Mouse (Mus musculus): ENCODE results near the gene Nqo1. TPM values are rescaled to one million over a fixed set of nuclear protein-coding genes. Genes with fewer than 3 reads are reported as not detected.

Gene Nqo1
- polyA plus RNA-seq (2014; fragmentation: Illumina TruSeq; extraction: RNeasy Lipid Tissue Mini Kit (QIAGEN cat#74804); ENCODE audit: low replicate concordance) = 64.2 TPM

DNA sequence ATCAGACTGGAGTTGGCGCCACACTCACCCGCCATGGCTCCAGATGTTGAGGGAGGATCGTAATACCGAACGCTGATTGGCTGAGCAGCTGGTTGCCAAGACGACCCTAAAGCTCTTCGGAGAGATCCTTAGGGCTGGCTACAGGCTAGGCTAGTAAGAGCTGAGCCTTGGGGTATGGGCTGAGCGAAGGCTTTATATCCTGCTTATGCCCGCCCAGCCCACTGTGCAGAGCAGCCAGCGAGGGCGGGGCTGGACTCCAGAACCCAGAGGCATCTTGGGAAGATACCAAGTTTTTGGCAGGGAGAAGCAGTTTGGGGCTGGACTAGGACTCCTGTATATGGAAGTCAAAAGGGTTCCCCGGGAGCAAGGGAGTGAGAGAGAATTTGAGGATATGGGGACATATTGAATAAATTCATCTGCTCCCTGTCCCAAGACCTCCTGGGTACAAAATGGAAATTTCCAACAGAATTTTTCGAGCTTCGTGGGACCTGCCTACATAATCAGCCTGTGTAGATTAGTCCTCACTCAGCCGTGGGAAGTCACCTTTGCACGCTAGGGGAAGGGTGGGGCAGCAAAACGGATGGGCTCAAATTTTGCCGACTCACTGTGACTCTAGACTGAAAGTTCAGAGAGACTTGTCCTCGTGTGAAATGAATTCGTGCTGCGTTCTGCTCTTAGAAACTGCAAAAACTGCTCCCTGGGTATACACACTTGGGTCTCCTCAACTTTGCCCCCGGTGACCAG, at the start of gene Nqo1:
TSS of gene Nqo1 (minus strand) at position 169 of the 744 bp plus-strand sequence.

DNA sequence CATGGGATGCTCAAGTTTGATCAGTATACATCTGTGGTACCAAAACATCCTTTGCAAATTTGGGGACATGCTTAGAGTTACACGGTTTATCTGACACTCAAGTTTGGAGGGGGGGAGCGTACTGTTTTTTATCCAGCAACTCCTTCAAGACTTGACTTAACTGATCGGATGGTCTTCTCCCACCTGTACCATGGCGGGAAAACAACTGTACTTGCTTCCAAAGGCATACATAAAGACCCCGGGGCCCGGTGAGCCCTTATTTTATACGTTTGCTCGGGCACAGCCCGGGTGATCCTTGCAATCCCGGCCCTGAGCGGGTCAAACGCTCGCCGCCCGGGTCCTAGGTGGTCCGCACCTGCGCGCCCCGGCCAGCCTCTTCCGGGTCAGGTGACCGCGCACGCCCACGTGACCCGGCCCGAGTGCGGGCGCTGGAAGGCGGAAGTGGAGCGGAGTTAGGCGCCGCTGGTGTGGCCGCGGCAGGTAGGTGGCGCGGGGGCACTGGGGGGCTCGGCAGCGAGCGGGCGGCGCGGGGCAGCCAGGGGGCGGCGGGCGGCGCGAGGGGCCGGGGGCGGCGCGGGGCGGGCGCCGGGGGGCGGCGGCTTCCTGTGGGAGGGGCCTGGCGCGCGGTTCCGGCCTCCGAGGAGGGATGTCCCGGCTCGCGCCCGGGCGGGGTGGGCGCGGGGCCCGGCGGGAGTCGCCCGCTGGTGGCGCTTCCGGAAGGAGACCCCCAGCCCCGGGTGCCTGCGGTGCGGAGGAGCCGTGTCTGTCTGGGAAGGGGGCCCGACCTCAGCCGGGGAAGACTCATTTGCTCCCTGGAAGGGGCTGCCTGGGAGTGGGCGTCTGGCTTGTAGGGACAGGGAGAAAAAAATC, 33.2 kb upstream of the Nqo1 start, which contains the start of gene Wwp2:
TSS of gene Wwp2 (plus strand) at position 404 of the 870 bp plus-strand sequence.

DNA sequence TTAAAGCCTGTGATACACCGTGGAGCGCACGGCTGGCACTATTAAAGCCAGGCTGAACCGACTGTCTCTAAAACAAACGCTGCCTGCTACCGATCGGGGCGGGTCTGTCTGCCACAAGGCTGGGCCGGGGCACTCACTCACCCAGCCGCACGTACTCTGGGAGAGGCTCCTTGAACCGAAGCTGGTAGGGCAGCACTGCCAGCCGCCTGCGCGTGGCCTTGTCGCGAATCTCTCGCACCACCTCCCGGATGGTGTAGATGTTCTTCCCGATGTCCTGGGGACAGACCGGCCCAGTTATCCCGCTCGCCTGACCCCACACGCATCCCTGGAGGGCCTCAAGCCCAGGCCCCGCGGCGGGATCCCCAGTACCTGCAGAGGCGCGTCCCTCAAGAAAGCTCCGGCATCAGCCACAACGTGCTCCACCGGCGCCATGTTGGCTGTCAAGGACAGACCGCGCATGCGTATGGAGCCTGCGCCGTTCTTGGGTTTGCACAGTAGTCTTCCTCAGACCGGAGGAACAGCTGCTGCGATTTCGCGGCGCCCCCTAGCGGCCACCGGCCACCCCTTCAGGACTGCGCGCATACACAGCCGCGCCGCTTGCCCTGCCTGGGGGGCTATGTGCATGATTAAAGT, 21.7 kb upstream of the Nqo1 start, which contains the start of gene Nob1:
TSS of gene Nob1 (minus strand) at position 455 of the 633 bp plus-strand sequence.

Other genes starting within 250 kb of the Nqo1 start
- gene Nfat5, start 109.7 kb downstream of the Nqo1 start, polyA plus RNA-seq (2014; fragmentation: Illumina TruSeq; extraction: RNeasy Lipid Tissue Mini Kit (QIAGEN cat#74804); ENCODE audit: low replicate concordance) = 77.4 TPM
- gene Nob1, start 21.8 kb upstream of the Nqo1 start, polyA plus RNA-seq (2014; fragmentation: Illumina TruSeq; extraction: RNeasy Lipid Tissue Mini Kit (QIAGEN cat#74804); ENCODE audit: low replicate concordance) = 2.0 TPM
- 6.6 TPM for gene Wwp2, start 33.2 kb upstream of the Nqo1 start, polyA plus RNA-seq (2014; fragmentation: Illumina TruSeq; extraction: RNeasy Lipid Tissue Mini Kit (QIAGEN cat#74804); ENCODE audit: low replicate concordance)
- 55.9 TPM for gene Psmd7, start 185.3 kb upstream of the Nqo1 start, polyA plus RNA-seq (2014; fragmentation: Illumina TruSeq; extraction: RNeasy Lipid Tissue Mini Kit (QIAGEN cat#74804); ENCODE audit: low replicate concordance)

Data from small intestine, adult 10 weeks (tissue).